Mouse (Mus musculus) adrenal gland, adult 8-10 months (tissue): ENCODE measurements around the gene Insrr. TPM values are rescaled to one million over a fixed set of nuclear protein-coding genes. Genes with fewer than 3 reads are reported as not detected.
"Not testable (repeated sequence)": the region's sequence is repeated elsewhere in the genome, so short reads cannot be mapped to it uniquely, and the experiment has no call there.

Source experiments
- DNase-seq: peaks from one replicate; pipeline ENCODE4 v3.0.0; 2022
- total RNA-seq, 4 experiments: library from RNA; stranded (reverse); gene quantifications; 2 replicates each; pipeline ENCODE4 v1.2.4; 2022

Insrr gene
- total RNA-seq, 4 experiments from 2014 or later: 0.32 to 3.7 (median 1.9) TPM

DNA sequence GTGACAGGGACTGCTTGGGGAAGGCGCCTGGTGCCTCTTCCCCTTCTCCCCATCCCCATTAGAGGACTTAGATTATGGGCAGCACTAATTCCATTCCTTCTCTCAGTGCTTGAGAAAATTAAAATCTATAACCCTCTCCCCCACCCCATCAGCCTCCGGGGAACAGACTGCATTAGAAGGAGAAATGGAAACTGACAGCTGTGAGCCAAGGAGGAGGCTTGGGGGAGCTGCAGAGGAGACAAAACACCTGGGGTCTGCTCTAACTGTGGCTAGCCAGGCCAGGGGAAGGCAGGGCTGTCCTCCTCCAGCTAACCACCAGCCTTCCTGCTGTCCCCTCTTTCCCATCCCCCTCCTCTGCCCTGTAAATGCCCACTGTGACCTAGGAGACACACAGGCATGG lies 17.7 kb upstream of the Insrr start:
- DNase-seq: no peak

GRCm38 (mm10) chr3:87783282-87784023 lies 13.3 kb upstream of the Insrr start:
- no peak for DNase-seq

DNA sequence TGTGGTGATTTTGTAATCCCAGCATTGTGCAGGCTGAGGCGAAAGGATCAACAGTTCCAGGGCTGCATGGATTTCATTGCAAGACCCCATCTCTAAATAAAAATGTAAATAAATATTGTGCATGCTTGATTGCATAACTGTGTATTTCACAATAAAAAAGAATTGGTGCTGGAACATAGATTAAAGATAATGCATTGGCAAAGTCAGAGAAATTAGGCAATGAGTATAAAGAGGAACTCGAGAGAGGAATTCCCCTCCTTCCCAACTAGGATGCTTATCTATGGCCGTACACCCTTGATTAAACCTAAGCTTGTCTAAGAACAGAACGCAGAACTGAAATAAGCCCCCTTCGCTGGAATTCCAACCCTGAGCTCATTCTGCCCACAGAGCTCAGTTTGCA lies 11.6 kb upstream of the Insrr start:
- no peak for DNase-seq

- peak; percentile 34 for DNase-seq
These were observed 11.0 kb upstream of the Insrr start for GRCm38 (mm10) chr3:87785626-87786214.

DNA sequence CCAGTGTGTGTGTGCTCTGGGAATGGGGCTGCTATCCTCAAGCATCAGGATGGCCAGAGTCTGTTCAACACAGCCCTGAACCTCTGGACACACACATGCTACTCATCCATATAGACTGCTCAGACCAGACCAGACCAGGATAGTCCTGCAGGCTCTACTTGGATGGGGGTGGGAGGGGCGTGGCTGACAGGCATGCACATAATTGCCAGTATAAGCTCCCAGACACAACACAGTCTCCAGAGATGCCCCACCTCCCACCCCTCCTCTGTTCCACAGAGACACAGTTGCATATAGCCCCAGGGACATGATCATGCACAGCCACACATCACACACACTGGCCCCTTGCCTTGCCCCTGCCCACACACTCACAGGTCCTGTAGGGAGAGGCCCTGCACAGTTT lies 7.5 kb upstream of the Insrr start:
- no peak for DNase-seq

- no peak for DNase-seq
These were observed 7.0 kb upstream of the Insrr start for GRCm38 (mm10) chr3:87789768-87790167.

- DNase-seq: no peak
These were observed 1.8 kb upstream of the Insrr start, which contains the start of gene Ntrk1 for GRCm38 (mm10) chr3:87794922-87795325. Gene Ntrk1 (minus strand): TSS chr3:87795162.

- DNase-seq: peak; percentile 28
These were observed 1.1 kb upstream of the Insrr start for GRCm38 (mm10) chr3:87795336-87796277.

- no peak for DNase-seq
These were observed 4.9 kb downstream of the Insrr start for GRCm38 (mm10) chr3:87801681-87802080.

DNA sequence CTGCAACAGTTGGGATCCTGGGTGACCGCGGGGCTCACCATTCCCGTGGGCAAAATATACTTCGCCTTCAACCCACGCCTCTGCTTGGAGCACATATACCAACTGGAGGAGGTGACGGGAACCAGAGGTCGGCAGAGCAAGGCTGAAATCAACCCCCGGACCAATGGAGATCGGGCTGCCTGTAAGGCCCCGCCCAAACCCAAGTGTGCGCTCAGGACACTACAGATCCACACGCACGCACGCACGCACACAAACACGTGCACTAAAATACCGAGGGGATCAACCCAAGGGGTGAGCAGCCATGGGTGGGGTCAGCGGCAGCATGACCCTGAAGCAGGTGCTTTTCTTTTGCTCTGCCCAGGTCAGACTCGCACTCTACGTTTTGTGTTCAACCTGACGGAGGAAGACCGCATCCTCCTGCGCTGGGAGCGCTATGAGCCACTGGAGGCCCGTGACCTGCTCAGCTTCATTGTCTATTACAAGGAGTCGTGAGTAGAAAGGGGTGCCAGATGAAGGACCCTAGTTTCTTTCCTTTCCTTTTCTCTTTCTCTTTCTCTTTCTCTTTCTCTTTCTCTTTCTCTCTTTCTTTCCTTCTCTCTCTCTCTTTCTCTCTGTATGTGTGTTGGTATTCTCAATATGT lies 7.4 kb downstream of the Insrr start:
- no peak for DNase-seq

GRCm38 (mm10) chr3:87809322-87809962 lies 12.7 kb downstream of the Insrr start:
- no peak for DNase-seq

GRCm38 (mm10) chr3:87811297-87811696 lies 14.5 kb downstream of the Insrr start:
- DNase-seq: no peak

DNA sequence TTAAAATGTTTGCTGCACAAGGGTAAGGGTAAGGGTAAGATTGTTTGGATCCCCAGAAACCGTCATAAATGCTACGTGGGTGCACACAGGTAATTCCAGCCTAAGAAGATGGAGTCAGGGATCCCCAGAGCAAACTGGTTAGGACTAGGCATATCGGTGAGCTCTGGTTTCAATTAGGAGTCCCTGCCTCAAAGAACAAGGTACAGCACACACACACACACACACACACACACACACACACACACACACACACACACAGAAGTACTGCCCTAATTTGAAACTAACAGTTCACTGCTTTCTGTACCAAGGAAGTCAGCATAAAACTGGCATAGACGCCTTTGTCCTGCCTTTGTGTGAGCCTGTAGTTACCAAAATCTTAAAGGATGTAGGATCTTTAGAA lies 15.7 kb downstream of the Insrr start:
- DNase-seq: no peak

DNA sequence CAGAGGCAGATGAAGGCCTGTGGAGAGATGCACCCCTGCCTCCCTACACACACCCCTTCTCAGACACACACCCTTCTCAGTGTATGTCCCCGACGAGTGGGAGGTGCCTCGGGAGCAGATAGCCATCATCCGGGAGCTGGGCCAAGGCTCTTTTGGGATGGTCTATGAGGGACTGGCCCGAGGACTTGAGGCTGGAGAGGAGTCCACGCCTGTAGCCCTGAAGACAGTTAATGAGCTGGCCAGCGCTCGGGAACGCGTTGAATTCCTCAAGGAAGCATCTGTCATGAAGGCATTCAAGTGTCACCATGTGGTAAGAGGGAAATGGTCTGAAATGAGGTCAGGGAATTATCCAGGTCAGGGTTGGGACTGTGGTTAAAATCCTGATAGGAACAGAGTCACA lies 16.1 kb downstream of the Insrr start:
- DNase-seq: no peak

DNA sequence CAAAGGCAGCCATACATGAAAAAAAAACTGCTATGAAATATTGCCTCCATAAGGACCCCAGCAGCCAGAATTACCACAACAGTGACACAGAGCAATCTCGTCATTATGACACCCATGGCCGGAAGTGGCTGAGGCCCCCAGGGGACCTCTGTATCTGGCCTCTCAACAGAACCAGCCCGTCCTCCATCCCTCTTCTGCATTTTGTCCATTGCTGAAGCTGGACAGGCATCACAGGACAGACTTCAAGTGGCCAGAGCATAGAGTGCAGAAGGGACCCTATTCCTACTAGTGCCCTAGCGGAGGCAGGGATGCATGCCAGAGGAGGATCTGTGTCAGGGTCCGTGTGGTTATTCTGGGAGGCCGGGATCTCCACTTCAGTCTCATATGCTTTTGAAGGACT lies 19.4 kb downstream of the Insrr start:
- no peak for DNase-seq

GRCm38 (mm10) chr3:87816646-87817093 lies 19.9 kb downstream of the Insrr start:
- DNase-seq: peak; percentile 35

DNA sequence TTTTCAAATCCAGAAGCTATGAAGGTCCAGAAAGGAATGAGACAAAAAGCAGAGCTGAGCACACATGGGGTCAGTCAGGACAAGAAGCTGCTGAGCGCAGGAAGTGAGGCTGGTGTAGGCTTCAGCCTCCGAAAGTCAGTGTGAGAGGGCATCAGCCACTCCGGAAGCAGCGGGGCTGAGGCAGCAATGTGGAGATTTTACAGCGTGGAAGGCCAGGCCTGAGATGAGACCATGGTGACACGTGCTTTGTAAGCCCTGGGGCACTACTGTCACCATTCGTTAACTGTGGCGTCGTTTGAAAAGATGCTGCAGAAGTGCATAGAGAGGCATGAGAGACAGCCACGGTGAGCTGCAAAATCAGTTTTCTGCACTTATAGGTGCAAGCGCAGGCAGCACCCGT lies 21.5 kb downstream of the Insrr start:
- DNase-seq: no peak

DNA sequence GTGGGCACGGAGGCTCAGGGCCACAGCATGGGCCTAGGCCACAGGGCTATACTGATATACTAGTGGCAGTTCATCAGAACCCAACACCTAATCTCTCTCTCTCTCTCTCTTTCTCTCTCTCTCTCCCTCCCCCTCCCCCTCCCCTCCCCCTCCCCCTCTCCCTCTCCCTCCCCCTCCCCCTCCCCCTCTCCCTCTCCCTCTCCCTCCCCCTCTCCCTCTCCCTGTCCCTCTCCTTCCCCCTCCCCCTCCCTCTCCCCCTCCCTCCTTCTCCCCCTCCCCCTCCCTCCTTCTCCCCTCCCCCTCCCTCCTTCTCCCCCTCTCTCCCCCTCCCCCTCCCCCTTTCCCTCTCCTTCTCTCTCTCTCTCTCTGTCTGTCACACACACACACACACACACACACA lies 27.5 kb downstream of the Insrr start, which contains the start of gene Pear1:
TSS of gene Pear1 (minus strand) at position 101 of the 400 bp plus-strand sequence.
- not testable (repeated sequence) for DNase-seq

DNA sequence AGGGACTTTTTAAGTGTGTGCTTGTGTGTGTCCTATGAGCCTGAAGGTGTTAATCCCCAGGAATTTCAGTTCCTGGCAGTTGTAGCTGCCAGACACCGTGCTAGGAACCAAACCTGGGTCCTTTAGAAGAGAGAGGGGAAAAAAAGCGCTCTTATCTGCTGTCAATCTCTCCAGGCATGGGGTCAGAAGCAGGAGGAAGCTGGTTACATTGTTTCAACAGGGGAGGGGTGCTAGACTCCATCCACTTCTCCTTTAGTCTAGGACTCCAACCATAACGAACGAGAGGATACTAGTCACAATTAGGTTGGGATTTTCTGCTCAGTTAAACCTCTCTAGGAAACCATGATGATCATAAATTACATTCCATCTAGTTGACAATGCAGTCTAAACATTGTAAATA lies 31.7 kb downstream of the Insrr start:
- DNase-seq: no peak

DNA sequence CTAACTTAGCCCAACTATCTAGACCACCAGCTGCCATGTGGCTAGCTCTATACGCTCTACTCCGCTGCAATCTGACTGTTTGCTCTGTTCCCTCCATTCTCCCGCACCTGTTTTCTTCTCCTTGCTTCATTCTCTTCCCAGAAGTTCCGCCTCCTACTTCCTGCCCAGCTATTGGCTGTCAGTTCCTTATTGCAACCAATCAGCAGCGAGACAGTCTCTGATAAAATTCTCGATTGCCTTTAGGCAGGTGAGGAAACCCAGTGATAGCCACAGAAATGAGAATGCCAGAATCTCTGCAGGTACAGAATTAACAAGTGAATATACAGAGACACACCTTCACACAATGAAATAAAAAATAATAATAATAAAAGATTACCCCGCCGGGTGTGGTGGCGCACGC lies 32.3 kb downstream of the Insrr start:
- no peak for DNase-seq

DNA sequence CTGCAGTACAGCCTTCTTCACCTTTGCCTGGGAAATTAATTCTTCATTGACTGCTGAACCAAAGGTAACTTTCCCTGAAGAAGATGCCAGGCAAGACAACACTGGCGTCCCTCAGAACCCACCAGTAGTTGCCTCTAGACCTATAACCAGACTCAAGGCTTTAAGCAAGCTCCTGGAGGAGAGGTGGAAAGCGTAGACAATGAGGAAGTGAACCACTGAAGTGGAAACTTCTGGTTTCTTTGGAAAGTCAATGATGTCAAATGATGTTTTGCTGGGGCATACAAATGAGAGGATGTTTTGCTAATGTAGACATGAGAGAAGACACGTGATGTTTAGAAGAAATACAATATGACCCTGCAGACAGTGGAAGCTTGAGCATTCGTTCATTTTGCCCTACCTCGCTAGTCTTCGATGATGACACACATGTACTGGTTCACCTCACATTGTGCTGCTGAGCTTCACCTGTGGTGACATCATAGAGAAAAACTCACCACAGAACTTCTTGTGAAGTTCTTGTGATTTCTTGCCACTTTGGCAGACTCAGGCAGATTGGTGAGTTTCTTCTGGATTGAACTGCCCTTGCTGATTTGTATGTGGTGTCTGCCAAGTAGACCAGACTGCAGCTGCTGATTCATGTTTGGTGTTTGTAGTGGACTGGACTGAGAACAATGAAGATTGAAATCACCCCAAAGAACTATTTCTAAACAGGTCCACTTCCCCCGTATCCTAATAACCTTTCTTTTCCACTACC lies 35.5 kb downstream of the Insrr start:
- DNase-seq: no peak
